In genomic region chr8:119698960-119699359, GRCm38 (mm10) we compare ENCODE assay signal across 8 mouse cellular contexts. TPM values are rescaled to one million over a fixed set of nuclear protein-coding genes. Genes with fewer than 3 reads are reported as not detected.
DNase-seq lines count a peak whose midpoint lies in the region; ATAC-seq and TF ChIP-seq lines count a peak whose summit lies in the region.

No protein-coding gene starts in this region.

- H3K4me1 ChIP-seq in hindbrain, embryonic 11.5 days (replicated peaks; ENCODE audit: control insufficient read depth, insufficient read depth, low read length) = peaks cover 3% of the 10 kb centered on the region; the same call in 1 of the 2 replicates
- peaks cover 5% of the 10 kb centered on the region; the same call in 1 of the 2 replicates for H3K4me1 ChIP-seq in hindbrain, embryonic 16.5 days (ENCODE audit: control insufficient read depth, insufficient read depth, low read depth, low read length)
- H3K4me1 ChIP-seq in MEL (ENCODE audit: control insufficient read depth in 1 of 2, insufficient read depth in 2 of 2, low read length in 2 of 2) = no peaks in the 10 kb centered on the region
- peaks cover 4% of the 10 kb centered on the region; the same call in 1 of the 2 replicates for H3K4me1 ChIP-seq in embryonic facial prominence, embryonic 11.5 days (ENCODE audit: control insufficient read depth, insufficient read depth, low read length)
- peaks cover 15% of the 10 kb centered on the region; the same call in 1 of the 2 replicates for H3K4me1 ChIP-seq in liver, embryonic 12.5 days
- H3K4me1 ChIP-seq in small intestine, adult 2 months (ENCODE audit: control insufficient read depth, insufficient read depth, insufficient read length, low read length) = peaks cover 14% of the 10 kb centered on the region

- no peak for TF ChIP-seq POLR2A in MEL (IDR thresholded peaks at IDR 0.05; ENCODE audit: control insufficient read depth in 1 of 2, insufficient read depth in 1 of 2, low read depth in 1 of 2, low read length in 2 of 2, poor library complexity in 1 of 2)
- no peak for TF ChIP-seq POLR2A in small intestine, adult 2 months (IDR thresholded peaks at IDR 0.05; ENCODE audit: low read depth, low read length)

- TF ChIP-seq CTCF in MEL (IDR thresholded peaks at IDR 0.05 in 2 of 3, conservative IDR thresholded peaks at IDR 0.05 in 1 of 3; ENCODE audit: control insufficient read depth in 1 of 3, insufficient read depth in 1 of 3, low read depth in 2 of 3, low read length in 3 of 3, poor library complexity in 1 of 3, severe bottlenecking in 1 of 3) = peak; percentile 66 to 79 (median 72)
- TF ChIP-seq CTCF in small intestine, adult 2 months (IDR thresholded peaks at IDR 0.05; ENCODE audit: extremely low read depth, insufficient read length, insufficient replicate concordance, low read depth, low read length) = peak; percentile 75; the same call in 1 of the 2 replicates

- TF ChIP-seq EP300 in MEL (IDR thresholded peaks at IDR 0.05; ENCODE audit: low read depth in 1 of 2, low read length in 2 of 2) = no peak

- no peak overlapping the region for H3K9ac ChIP-seq in hindbrain, embryonic 11.5 days (ENCODE audit: low read depth, low read length)
- no peak overlapping the region for H3K9ac ChIP-seq in hindbrain, embryonic 16.5 days (ENCODE audit: low read depth, low read length)
- no peak overlapping the region for H3K9ac ChIP-seq in MEL (ENCODE audit: control insufficient read depth, low read depth, low read length, poor library complexity, severe bottlenecking)
- no peak overlapping the region for H3K9ac ChIP-seq in embryonic facial prominence, embryonic 11.5 days (replicated peaks; ENCODE audit: low read length)
- H3K9ac ChIP-seq in liver, embryonic 12.5 days = no peak overlapping the region

- H3K79me2 ChIP-seq in MEL (ENCODE audit: control insufficient read depth, insufficient read depth, low read length, poor library complexity) = no peaks in the 10 kb centered on the region

- H3K4me3 ChIP-seq in hindbrain, embryonic 11.5 days (ENCODE audit: low read depth, low read length) = no peak overlapping the region
- no peak overlapping the region for H3K4me3 ChIP-seq in hindbrain, embryonic 16.5 days (ENCODE audit: low read length)
- H3K4me3 ChIP-seq in MEL (ENCODE audit: control insufficient read depth in 1 of 2, insufficient read depth in 1 of 2, low read depth in 2 of 2, low read length in 2 of 2) = no peak overlapping the region
- H3K4me3 ChIP-seq in embryonic facial prominence, embryonic 11.5 days (ENCODE audit: low read depth, low read length) = no peak overlapping the region
- H3K4me3 ChIP-seq in liver, embryonic 12.5 days = no peak overlapping the region
- H3K4me3 ChIP-seq in small intestine, adult 2 months (ENCODE audit: low read depth, low read length) = peak overlapping the region; percentile 58

- no peak overlapping the region for H3K27ac ChIP-seq in hindbrain, embryonic 11.5 days (ENCODE audit: low read depth, low read length)
- no peak overlapping the region for H3K27ac ChIP-seq in hindbrain, embryonic 16.5 days (ENCODE audit: low read depth, low read length)
- no peak overlapping the region for H3K27ac ChIP-seq in MEL (ENCODE audit: control insufficient read depth, low read depth, low read length)
- no peak overlapping the region for H3K27ac ChIP-seq in embryonic facial prominence, embryonic 11.5 days (replicated peaks; ENCODE audit: low read depth, low read length)
- no peak overlapping the region for H3K27ac ChIP-seq in liver, embryonic 12.5 days
- H3K27ac ChIP-seq in small intestine, adult 2 months (ENCODE audit: insufficient read depth, low read depth, low read length) = 0 out of 2 replicates have a peak overlapping the region, but pooled peaks have one; percentile 26

- H3K4me2 ChIP-seq in hindbrain, embryonic 11.5 days (replicated peaks; ENCODE audit: low read depth, low read length) = no peak overlapping the region
- no peak overlapping the region for H3K4me2 ChIP-seq in hindbrain, embryonic 16.5 days (ENCODE audit: low read length)
- peak overlapping the region; percentile 7; the same call in 1 of the 2 replicates for H3K4me2 ChIP-seq in embryonic facial prominence, embryonic 11.5 days (ENCODE audit: low read depth, low read length)
- peak overlapping the region; percentile 39 for H3K4me2 ChIP-seq in liver, embryonic 12.5 days

- peak; percentile 65 for DNase-seq in hindbrain, embryonic 11.5 days (ENCODE audit: low spot score)
- DNase-seq in MEL (ENCODE audit: low read depth, low spot score) = peak; percentile 35
- DNase-seq in embryonic facial prominence, embryonic 11.5 days (ENCODE audit: low spot score) = peak; percentile 63
- DNase-seq in c-Kit-positive CD71-positive TER-119-positive erythroid progenitor cells, embryonic 14.5 days (ENCODE audit: low spot score) = no peak

- peak; percentile 61 for TF ChIP-seq RAD21 in MEL (IDR thresholded peaks at IDR 0.05; ENCODE audit: low read depth, low read length)

- H3K27me3 ChIP-seq in hindbrain, embryonic 11.5 days (ENCODE audit: control insufficient read depth, insufficient read depth, low read length) = peaks cover 32% of the 10 kb centered on the region
- H3K27me3 ChIP-seq in hindbrain, embryonic 16.5 days (replicated peaks; ENCODE audit: control insufficient read depth, insufficient read depth, low read length) = peaks cover 29% of the 10 kb centered on the region
- H3K27me3 ChIP-seq in MEL (ENCODE audit: control insufficient read depth in 1 of 2, insufficient read depth in 2 of 2, low read length in 2 of 2) = no peaks in the 10 kb centered on the region
- peaks cover 15% of the 10 kb centered on the region for H3K27me3 ChIP-seq in embryonic facial prominence, embryonic 11.5 days (ENCODE audit: control insufficient read depth, insufficient read depth, low read length)
- peaks cover 90% of the 10 kb centered on the region for H3K27me3 ChIP-seq in liver, embryonic 12.5 days (replicated peaks)
- no peaks in the 10 kb centered on the region for H3K27me3 ChIP-seq in small intestine, adult 2 months (ENCODE audit: control insufficient read depth, insufficient read depth, low read length)

- ATAC-seq in hindbrain, embryonic 11.5 days (ENCODE audit: low FRiP score) = no peak
- ATAC-seq in hindbrain, embryonic 16.5 days = no peak
- ATAC-seq in embryonic facial prominence, embryonic 11.5 days (replicated peaks; ENCODE audit: insufficient number of reproducible peaks, low FRiP score, low TSS enrichment, low read depth) = no peak
- peak; percentile 51 to 57; a peak in 1 of 4 replicates for ATAC-seq in hematopoietic stem cell, adult 5-6 weeks (replicated peaks in 1 of 2; ENCODE audit: insufficient read depth in 1 of 2, low FRiP score in 2 of 2, low TSS enrichment in 1 of 2, low read depth in 1 of 2, poor library complexity in 2 of 2, severe bottlenecking in 2 of 2)
- peak; percentile 52; the same call in 1 of the 2 replicates for ATAC-seq in liver, embryonic 12.5 days

- H3K36me3 ChIP-seq in hindbrain, embryonic 11.5 days (ENCODE audit: control insufficient read depth, insufficient read depth, low read length) = no peaks in the 10 kb centered on the region
- H3K36me3 ChIP-seq in hindbrain, embryonic 16.5 days (ENCODE audit: control insufficient read depth, insufficient read depth, low read length) = no peaks in the 10 kb centered on the region
- no peaks in the 10 kb centered on the region for H3K36me3 ChIP-seq in MEL (ENCODE audit: control insufficient read depth in 1 of 2, insufficient read depth in 2 of 2, low read length in 2 of 2)
- H3K36me3 ChIP-seq in embryonic facial prominence, embryonic 11.5 days (replicated peaks; ENCODE audit: control insufficient read depth, insufficient read depth, low read depth, low read length) = no peaks in the 10 kb centered on the region
- no peaks in the 10 kb centered on the region for H3K36me3 ChIP-seq in liver, embryonic 12.5 days
- H3K36me3 ChIP-seq in small intestine, adult 2 months (ENCODE audit: control insufficient read depth, insufficient read depth, low read length) = no peaks in the 10 kb centered on the region

- 1% methylated on average over 12 of the region's 12 CpGs for WGBS in hindbrain, embryonic 11.5 days
- WGBS in hindbrain, embryonic 16.5 days = 6% methylated on average over 12 of the region's 12 CpGs
- WGBS in embryonic facial prominence, embryonic 11.5 days = 3% methylated on average over 12 of the region's 12 CpGs
- WGBS in liver, embryonic 12.5 days (ENCODE audit: insufficient replicate concordance) = 4% methylated on average over 12 of the region's 12 CpGs
- WGBS in small intestine, adult 2 months = 3% methylated on average over 12 of the region's 12 CpGs

- no peaks in the 10 kb centered on the region for H3K9me3 ChIP-seq in hindbrain, embryonic 11.5 days (ENCODE audit: control insufficient read depth, low read length)
- H3K9me3 ChIP-seq in hindbrain, embryonic 16.5 days (ENCODE audit: control insufficient read depth, low read length) = no peaks in the 10 kb centered on the region
- H3K9me3 ChIP-seq in MEL (replicated peaks; ENCODE audit: insufficient read depth, low read length) = no peaks in the 10 kb centered on the region
- no peaks in the 10 kb centered on the region for H3K9me3 ChIP-seq in embryonic facial prominence, embryonic 11.5 days (replicated peaks; ENCODE audit: control insufficient read depth, low read length)
- no peaks in the 10 kb centered on the region for H3K9me3 ChIP-seq in liver, embryonic 12.5 days (replicated peaks)

RNA-seq across cellular contexts. Expression of gene Atp2c2, which starts 0.8 kb away (rescaled TPM):
- polyA plus RNA-seq in hindbrain, embryonic 11.5 days (2014; fragmentation: Nextera tagmentation; extraction: Ambion mirVana) = 0.40 and 0.96 TPM in 2 replicates
- polyA plus RNA-seq in hindbrain, embryonic 16.5 days (2015; fragmentation: Nextera tagmentation; extraction: Ambion mirVana) = 0.49 and 0.75 TPM in 2 replicates
- 0.27 and 0.33 TPM in 2 replicates for total RNA-seq in MEL (2012; rRNA removed)
- under 1 TPM in 1 of 2 experiments, not detected in 1; 0.58 TPM for polyA plus RNA-seq in MEL (2012; ENCODE audit: insufficient read depth in 1 of 2, insufficient read length in 2 of 2, low read depth in 1 of 2, low replicate concordance in 2 of 2, missing spikeins in 1 of 2)
- polyA plus RNA-seq in embryonic facial prominence, embryonic 11.5 days (2014; fragmentation: Nextera tagmentation; extraction: Ambion mirVana) = 1.1 and 1.3 TPM in 2 replicates
- total RNA-seq in hematopoietic stem cell, adult 5-6 weeks (2017) = not detected in 2 replicates
- 0.07 and 0.14 TPM in 2 replicates for polyA plus RNA-seq in liver, embryonic 12.5 days (2016; fragmentation: Nextera tagmentation; extraction: Ambion mirVana)
- polyA plus RNA-seq in small intestine, adult 2 months (2012; rRNA removed) = 3.0 and 4.8 TPM in 2 replicates

RNA-seq across cellular contexts. Expression of gene Wfdc1, which starts 32.8 kb away (rescaled TPM):
- 3.6 and 4.6 TPM in 2 replicates for polyA plus RNA-seq in hindbrain, embryonic 11.5 days (2014; fragmentation: Nextera tagmentation; extraction: Ambion mirVana)
- polyA plus RNA-seq in hindbrain, embryonic 16.5 days (2015; fragmentation: Nextera tagmentation; extraction: Ambion mirVana) = 7.1 and 8.3 TPM in 2 replicates
- total RNA-seq in MEL (2012; rRNA removed) = not detected in 2 replicates
- not detected for polyA plus RNA-seq in MEL (2012; ENCODE audit: insufficient read depth in 1 of 2, insufficient read length in 2 of 2, low read depth in 1 of 2, low replicate concordance in 2 of 2, missing spikeins in 1 of 2)
- polyA plus RNA-seq in embryonic facial prominence, embryonic 11.5 days (2014; fragmentation: Nextera tagmentation; extraction: Ambion mirVana) = 5.7 and 14.3 TPM in 2 replicates
- not detected in 2 replicates for total RNA-seq in hematopoietic stem cell, adult 5-6 weeks (2017)
- 0.41 and 0.66 TPM in 2 replicates for polyA plus RNA-seq in liver, embryonic 12.5 days (2016; fragmentation: Nextera tagmentation; extraction: Ambion mirVana)
- polyA plus RNA-seq in small intestine, adult 2 months (2012; rRNA removed) = 33.8 and 34.5 TPM in 2 replicates

Comparison
In these comparisons a context has a peak if more than half of its experiments do, and no peak if none do; other contexts are left out.
1. ATAC-seq: peak in hematopoietic stem cell, adult 5-6 weeks (2 of 2) and liver, embryonic 12.5 days (single experiment); none in hindbrain, embryonic 11.5 days (single experiment), hindbrain, embryonic 16.5 days (single experiment) and embryonic facial prominence, embryonic 11.5 days (single experiment).
2. H3K4me2 ChIP-seq: peak in embryonic facial prominence, embryonic 11.5 days (single experiment) and liver, embryonic 12.5 days (single experiment); none in hindbrain, embryonic 11.5 days (single experiment) and hindbrain, embryonic 16.5 days (single experiment).